Mouse (Mus musculus) kidney, postnatal 0 days (tissue): Measurements from ENCODE around the gene Rnf220. TPM values are rescaled to one million over a fixed set of nuclear protein-coding genes. Genes with fewer than 3 reads are reported as not detected.

Experiments used
- ATAC-seq: fragments of 200-750 bp; cut with Nextera tagmentation; replicated peaks from 2 replicates; pipeline ENCODE4 v1.8.0; 2017; ENCODE audit warnings: low read depth, moderate number of reproducible peaks, moderate TSS enrichment, moderate library complexity; ENCODE audit not compliant: low FRiP score
- DNase-seq: peaks from one replicate; pipeline ENCODE4 v3.0.0-alpha.2; 2016; ENCODE audit warnings: low spot score
- H3K27ac ChIP-seq: fragments of 300-500 bp; sonication (generic); 2 replicates; pipeline ENCODE4 v1.5.1; 2014; ENCODE audit warnings: mild to moderate bottlenecking
- H3K27me3 ChIP-seq: fragments of 300-500 bp; sonication (generic); 2 replicates; pipeline ENCODE4 v1.6.1; 2014; ENCODE audit warnings: low read length, mixed read lengths; ENCODE audit not compliant: insufficient read depth
- H3K36me3 ChIP-seq: fragments of 300-500 bp; sonication (generic); 2 replicates; pipeline ENCODE4 v1.6.1; 2014; ENCODE audit warnings: low read length, mixed read lengths; ENCODE audit not compliant: insufficient read depth
- H3K4me1 ChIP-seq: fragments of 300-500 bp; sonication (generic); replicated peaks from 2 replicates; pipeline ENCODE4 v1.6.1; 2014; ENCODE audit warnings: antibody characterized with exemption, low read length, mixed read lengths; ENCODE audit not compliant: insufficient read depth
- H3K4me2 ChIP-seq: fragments of 300-500 bp; sonication (generic); 2 replicates; pipeline ENCODE4 v1.6.1; 2014; ENCODE audit warnings: mild to moderate bottlenecking, low read length, moderate library complexity, mixed read lengths
- H3K4me3 ChIP-seq: fragments of 300-500 bp; sonication (generic); replicated peaks from 2 replicates; pipeline ENCODE4 v1.5.1; 2014; ENCODE audit warnings: low read depth, low read length
- H3K9ac ChIP-seq: fragments of 300-500 bp; sonication (generic); 2 replicates; pipeline ENCODE4 v1.6.1; 2014; ENCODE audit warnings: low read depth, low read length
- H3K9me3 ChIP-seq: fragments of 300-500 bp; sonication (generic); replicated peaks from 2 replicates; pipeline ENCODE4 v1.6.1; 2016; ENCODE audit warnings: low read length, inconsistent platforms, mixed read lengths
- CTCF ChIP-seq: IDR thresholded peaks from 2 replicates; pipeline ENCODE4 v1.5.1; 2016; ENCODE audit warnings: antibody characterized with exemption, low read depth, mild to moderate bottlenecking, moderate library complexity
- WGBS: fragments of 180-500 bp; shearing (Covaris S2); extraction: QIAGEN DNeasy Blood & Tissue Kit; methylation state at CpG from one replicate; pipeline ENCODE4 v1.1.7; 2014; 5-methylcytosine and 5-hydroxymethylcytosine counted together
- polyA plus RNA-seq: library from polyadenylated mRNA; unstranded; fragments of >200 nt; fragmentation: Nextera tagmentation; extraction: Ambion mirVana; gene quantifications from 2 replicates; pipeline ENCODE4 v1.2.1, GENCODE M21; 2015

Gene Rnf220
- polyA plus RNA-seq, 1 experiment from 2014 or later = 62.1 TPM

GRCm38 (mm10) chr4:117349327-117349726, 147.5 kb downstream of the Rnf220 start:
- no peak for DNase-seq
- no peak for TF ChIP-seq CTCF
- 44% methylated on average over 2 of the region's 2 CpGs for WGBS

DNA sequence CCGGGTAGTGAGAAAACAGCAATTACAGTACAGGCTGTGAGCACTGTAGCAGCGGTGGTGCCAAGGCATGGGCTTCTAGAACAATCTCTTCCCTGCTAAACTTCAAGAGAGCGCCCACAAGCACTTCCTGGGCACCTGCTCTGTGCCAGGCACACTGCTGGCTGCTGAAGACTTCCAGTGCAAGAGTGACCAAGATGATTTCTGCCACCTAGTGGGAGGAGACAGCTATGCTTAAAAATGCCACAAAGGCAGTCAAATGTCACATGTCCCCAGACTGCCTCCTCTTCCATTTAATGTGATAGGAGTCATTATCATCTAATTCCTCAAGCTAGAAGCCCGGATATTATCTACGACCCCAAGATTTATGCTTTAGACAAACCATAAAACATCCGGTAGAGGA, 150.8 kb downstream of the Rnf220 start:
- H3K4me3 ChIP-seq = no peak overlapping the region
- peak; percentile 73 for TF ChIP-seq CTCF
- no peak overlapping the region for H3K4me2 ChIP-seq
- no peak for ATAC-seq
- 32% methylated on average over 6 of the region's 6 CpGs for WGBS
- no peak overlapping the region for H3K9ac ChIP-seq
- no peaks in the 10 kb centered on the region for H3K27me3 ChIP-seq
- H3K9me3 ChIP-seq = no peaks in the 10 kb centered on the region
- peak; percentile 66 for DNase-seq
- H3K27ac ChIP-seq = no peak overlapping the region
- no peaks in the 10 kb centered on the region for H3K36me3 ChIP-seq
- 0 out of 2 replicates have a peak, but pooled peaks cover 2% of the 10 kb centered on the region for H3K4me1 ChIP-seq

More at GRCm38 (mm10) chr4:117349327-117349726, 147.5 kb downstream of the Rnf220 start:
- Histone ChIP-seq H3K4me1 (no peaks in the 10 kb centered on the region), H3K27me3 (no peaks in the 10 kb centered on the region), H3K9me3 (no peaks in the 10 kb centered on the region), H3K27ac (no peak overlapping the region), H3K36me3 (no peaks in the 10 kb centered on the region), H3K9ac (no peak overlapping the region), H3K4me3 (no peak overlapping the region), H3K4me2 (no peak overlapping the region)
- ATAC-seq = no peak

DNA sequence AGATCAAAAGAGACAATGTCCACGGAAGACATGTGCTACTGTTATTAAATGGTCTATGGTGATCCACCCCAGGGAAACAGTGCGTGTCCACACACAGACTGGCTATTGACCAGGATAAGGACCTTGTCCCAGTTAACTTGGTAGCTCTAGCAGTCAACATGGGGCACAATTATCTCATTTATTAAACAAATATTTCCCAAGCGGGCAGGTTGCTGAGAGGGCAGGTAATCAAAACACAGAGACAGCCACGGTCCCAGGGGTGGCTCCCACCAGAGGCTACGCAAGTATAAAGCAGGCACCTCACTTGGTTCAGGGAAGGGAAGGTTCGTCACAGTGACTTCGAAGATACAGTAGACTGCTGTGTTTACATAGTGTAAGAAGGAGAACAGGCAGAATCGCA, 153.5 kb downstream of the Rnf220 start:
- ATAC-seq (no peak), DNase-seq (no peak)
- Histone ChIP-seq H3K9me3 (no peaks in the 10 kb centered on the region), H3K36me3 (no peaks in the 10 kb centered on the region), H3K4me3 (no peak overlapping the region), H3K27ac (no peak overlapping the region), H3K4me1 (0 out of 2 replicates have a peak, but pooled peaks cover 2% of the 10 kb centered on the region), H3K27me3 (no peaks in the 10 kb centered on the region), H3K9ac (no peak overlapping the region), H3K4me2 (no peak overlapping the region)
- TF ChIP-seq CTCF = no peak
- WGBS = 76% methylated on average over 8 of the region's 8 CpGs

DNA sequence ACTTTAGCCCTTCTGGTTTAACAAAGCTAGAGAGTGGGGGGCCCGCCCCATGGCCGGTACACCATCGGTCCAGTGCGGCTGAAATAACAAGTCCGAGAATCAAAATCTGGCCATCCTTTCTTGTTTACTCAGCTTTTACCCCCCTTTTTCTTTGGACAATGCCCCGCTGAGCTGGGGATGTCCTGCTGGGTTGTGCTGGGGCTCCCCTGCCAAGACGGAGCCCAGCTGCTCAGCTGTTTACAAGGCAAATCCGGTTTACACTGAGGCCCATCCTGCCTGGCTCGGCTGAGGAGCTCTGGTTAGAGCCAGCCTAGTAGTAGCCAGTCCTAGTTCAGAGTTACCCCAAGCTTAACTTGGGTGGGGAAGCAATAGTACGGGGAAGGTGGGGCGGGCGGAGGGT, 154.1 kb downstream of the Rnf220 start:
- Histone ChIP-seq H3K4me1 (0 out of 2 replicates have a peak, but pooled peaks cover 2% of the 10 kb centered on the region), H3K27me3 (no peaks in the 10 kb centered on the region), H3K4me2 (no peak overlapping the region), H3K9ac (no peak overlapping the region), H3K4me3 (no peak overlapping the region), H3K9me3 (no peaks in the 10 kb centered on the region), H3K27ac (no peak overlapping the region), H3K36me3 (no peaks in the 10 kb centered on the region)
- peak; percentile 54 for DNase-seq
- no peak for TF ChIP-seq CTCF
- no peak for ATAC-seq
- 47% methylated on average over 12 of the region's 12 CpGs for WGBS

GRCm38 (mm10) chr4:117341282-117341681, 155.6 kb downstream of the Rnf220 start:
- no peaks in the 10 kb centered on the region for H3K9me3 ChIP-seq

DNA sequence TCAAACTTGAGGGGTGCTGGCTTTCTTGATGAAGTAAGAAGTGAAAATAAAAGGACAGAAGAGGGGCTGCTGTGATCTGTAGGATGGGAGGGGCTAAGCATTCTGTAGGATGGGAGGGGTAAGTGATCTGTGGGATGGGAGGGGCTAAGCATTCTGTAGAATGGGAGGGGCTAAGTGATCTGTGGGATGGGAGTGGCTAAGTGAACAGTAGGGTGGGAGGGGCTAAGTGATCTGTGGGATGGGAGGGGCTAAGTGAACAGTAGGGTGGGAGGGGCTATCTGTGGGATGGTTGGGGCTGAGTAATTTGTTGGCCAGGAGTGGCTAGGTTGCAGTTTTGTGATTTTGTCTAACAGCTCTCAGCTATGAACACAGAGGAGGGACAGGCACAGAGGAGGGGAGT, 157.1 kb downstream of the Rnf220 start:
- DNase-seq (no peak), ATAC-seq (no peak)
- H3K27ac ChIP-seq = no peak overlapping the region
- no peak overlapping the region for H3K4me2 ChIP-seq
- H3K4me3 ChIP-seq = no peak overlapping the region
- no peaks in the 10 kb centered on the region for H3K36me3 ChIP-seq
- no peak overlapping the region for H3K9ac ChIP-seq
- H3K4me1 ChIP-seq = 0 out of 2 replicates have a peak, but pooled peaks cover 2% of the 10 kb centered on the region
- H3K9me3 ChIP-seq = no peaks in the 10 kb centered on the region
- TF ChIP-seq CTCF = no peak
- no peaks in the 10 kb centered on the region for H3K27me3 ChIP-seq

More at GRCm38 (mm10) chr4:117341282-117341681, 155.6 kb downstream of the Rnf220 start:
- Histone ChIP-seq H3K27ac (no peak overlapping the region), H3K4me1 (0 out of 2 replicates have a peak, but pooled peaks cover 2% of the 10 kb centered on the region), H3K27me3 (no peaks in the 10 kb centered on the region), H3K9ac (no peak overlapping the region), H3K36me3 (no peaks in the 10 kb centered on the region), H3K4me2 (no peak overlapping the region), H3K4me3 (no peak overlapping the region)
- WGBS = 93% methylated on average over 5 of the region's 5 CpGs
- no peak for ATAC-seq
- TF ChIP-seq CTCF = no peak
- DNase-seq = no peak
